Mouse (Mus musculus) cerebellum, postnatal 4 days (tissue): ENCODE measurements around the gene Dnmt3a.
A peak's percentile ranks its signal among the peaks of the same experiment; 100 is the strongest.

Source experiments
- DNase-seq, 2 experiments: peaks; one replicate each; pipeline ENCODE4 v3.0.0; 2022; ENCODE audit warnings: low spot score in 2 of 2, mixed read lengths in 1 of 2

Gene Dnmt3a

DNA sequence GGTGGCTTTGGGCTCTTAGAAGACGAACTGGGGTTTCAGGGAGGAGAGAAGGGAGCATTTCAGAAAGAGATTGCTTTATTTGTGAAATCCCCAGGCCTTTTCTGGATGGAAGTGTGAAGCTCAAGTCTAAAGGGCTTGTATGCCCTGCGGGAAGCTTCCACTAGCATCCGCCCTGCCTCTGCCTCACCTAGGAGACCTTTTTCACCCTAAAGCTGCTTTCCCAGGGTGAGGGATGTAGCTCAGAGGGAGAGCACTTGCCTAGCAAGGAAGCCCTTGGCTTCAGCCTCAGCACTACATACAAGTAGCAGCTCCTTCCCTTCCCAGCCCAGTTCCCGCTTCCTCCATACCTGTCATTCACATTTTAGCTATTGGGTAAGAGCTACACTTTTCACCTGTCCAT lies 71.6 kb downstream of the Dnmt3a start:
- DNase-seq, result no peak

DNA sequence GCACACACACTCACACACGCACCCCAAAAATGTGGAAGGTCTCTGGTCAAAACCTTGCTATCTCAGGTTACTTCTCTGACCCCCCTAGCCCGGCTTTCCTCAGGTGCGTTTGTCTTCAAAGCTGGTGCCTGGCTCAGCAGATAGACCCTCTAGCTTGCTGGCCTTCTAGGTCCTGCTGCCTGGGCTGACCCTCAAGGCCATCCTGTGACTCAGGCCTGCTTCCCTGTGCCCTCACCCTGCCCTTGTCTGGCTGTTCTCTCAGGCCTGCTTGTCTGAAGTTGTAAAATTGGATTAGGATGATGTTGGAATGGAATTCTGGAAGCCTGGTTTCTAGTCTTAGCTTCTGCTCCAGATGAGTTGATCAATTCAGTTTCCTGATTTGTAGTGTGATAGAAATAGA lies 75.7 kb downstream of the Dnmt3a start:
- no peak for DNase-seq

DNA sequence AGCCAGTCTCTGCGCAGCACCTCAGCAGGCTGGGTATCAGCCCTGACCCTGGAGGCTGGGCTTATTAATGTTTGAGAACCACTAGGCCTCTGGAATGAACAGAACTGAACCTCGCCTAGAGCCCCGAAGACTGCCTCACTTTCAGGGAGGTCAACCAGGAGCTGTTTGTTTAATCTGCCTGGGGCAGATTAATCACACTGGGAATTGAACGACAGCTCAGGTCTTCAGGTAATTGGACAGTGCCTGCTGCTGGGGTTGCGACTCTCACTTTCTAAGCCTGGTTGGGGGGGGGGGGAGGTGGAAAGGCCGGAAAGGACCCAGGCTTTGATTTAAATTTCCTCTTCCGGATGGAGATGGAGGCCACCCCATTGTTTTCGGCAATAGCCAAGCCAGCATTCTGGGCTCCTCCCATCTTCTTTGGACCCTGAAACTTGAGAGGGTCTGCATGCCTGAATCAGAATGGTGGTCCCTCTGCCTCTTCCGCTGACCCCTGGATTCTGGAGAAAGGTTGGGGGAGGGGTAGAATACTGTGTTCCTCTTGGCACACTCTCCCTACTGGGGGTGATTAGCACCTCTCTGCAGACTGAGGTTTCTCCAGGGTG lies 79.2 kb downstream of the Dnmt3a start:
- DNase-seq, result no peak

DNA sequence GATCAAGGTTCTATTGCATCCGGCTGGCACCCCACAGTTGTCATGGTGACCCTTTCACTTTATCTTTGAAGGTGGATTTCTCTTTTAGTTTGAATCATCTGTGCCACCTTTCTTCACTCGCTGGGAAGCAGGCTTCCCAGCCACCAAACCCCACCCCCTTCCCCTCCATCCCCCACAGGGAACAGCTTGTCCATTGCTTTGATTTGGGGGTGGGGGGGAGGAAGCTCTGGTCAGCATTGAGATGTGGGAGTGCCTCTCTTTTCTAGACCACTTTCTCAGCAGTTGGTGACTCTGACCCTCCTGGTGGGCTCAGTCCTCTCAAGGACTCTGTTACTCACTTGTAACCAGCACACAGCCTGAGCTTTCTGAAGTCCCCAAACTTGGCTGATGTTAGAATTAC lies 80.8 kb downstream of the Dnmt3a start:
- no peak for DNase-seq

DNA sequence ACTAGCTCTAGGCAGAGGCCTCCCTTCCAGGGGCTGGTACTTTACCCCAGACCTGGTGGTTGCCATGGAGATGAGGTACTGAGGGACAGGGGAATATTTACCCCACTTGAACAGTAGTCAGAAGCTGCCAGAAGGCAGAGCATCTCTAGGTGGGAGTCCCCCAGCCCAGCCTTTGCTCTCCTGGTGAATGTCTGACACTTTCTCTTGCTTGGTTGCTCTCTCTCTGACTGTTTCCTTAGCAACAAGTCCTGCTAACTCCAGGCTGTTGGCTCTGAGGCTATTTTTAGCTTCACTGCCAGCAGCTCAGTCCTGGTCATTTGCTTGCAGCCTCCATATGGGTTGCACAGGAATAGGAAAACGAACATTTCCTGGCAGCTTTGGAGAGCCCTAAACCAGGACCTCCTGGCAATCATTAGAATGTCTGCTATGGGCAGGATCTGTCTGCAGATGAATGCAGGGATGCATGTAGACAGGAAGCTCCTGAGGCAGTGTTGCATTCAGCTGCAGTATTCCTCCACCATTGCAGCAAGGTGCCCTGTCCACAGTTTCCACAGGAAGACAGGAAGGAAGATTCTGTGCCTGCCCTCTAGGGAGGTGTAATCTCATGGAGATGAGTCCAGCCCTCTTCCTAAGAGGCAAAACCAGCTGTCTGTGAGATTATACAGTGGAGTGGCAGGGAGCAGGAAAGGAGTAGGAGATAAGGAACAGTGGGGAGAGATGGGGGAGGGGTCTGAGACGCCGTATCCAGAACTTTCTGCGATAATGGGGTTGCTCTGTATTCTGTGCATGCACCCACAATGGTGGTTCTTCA lies 81.9 kb downstream of the Dnmt3a start:
- DNase-seq, result peak in 1 of 2 experiments; percentile 44

DNA sequence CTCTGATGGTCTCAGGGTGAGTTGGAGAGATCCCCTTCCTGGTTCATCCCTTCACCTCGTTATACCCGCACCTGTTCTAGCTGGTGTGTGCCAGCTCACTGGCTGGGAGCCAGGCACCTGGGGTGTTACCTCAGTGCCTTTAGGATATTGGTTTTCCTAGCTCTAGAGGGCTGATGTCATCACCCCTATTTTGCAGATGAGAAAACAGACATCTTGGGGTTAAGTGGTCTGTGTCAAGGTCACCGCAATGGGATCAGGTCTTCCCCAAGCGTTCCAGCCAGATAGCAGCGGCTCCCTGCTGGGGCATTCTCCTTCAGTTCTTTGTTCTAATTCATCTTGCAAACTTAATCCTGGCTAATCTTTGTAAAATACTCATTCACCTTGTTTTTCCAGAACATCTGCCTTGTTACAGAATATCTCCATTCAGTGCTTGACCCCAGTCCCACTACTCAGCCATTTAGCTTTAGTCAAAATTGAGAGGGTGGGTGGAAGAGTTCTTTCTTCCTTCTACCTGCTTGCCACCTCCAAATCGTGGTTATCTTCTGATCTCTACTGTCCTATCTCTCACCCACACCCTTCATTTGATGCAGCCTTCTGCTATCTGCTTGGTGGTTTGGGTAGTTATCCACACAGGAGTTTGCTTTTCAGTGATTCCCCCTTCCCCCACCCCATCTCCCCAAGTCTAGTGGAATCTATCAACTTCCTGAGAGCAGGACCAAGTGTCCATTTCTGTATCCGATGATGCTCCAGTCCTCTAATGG lies 84.2 kb downstream of the Dnmt3a start:
- DNase-seq, result peak in 1 of 2 experiments; percentile 47

DNA sequence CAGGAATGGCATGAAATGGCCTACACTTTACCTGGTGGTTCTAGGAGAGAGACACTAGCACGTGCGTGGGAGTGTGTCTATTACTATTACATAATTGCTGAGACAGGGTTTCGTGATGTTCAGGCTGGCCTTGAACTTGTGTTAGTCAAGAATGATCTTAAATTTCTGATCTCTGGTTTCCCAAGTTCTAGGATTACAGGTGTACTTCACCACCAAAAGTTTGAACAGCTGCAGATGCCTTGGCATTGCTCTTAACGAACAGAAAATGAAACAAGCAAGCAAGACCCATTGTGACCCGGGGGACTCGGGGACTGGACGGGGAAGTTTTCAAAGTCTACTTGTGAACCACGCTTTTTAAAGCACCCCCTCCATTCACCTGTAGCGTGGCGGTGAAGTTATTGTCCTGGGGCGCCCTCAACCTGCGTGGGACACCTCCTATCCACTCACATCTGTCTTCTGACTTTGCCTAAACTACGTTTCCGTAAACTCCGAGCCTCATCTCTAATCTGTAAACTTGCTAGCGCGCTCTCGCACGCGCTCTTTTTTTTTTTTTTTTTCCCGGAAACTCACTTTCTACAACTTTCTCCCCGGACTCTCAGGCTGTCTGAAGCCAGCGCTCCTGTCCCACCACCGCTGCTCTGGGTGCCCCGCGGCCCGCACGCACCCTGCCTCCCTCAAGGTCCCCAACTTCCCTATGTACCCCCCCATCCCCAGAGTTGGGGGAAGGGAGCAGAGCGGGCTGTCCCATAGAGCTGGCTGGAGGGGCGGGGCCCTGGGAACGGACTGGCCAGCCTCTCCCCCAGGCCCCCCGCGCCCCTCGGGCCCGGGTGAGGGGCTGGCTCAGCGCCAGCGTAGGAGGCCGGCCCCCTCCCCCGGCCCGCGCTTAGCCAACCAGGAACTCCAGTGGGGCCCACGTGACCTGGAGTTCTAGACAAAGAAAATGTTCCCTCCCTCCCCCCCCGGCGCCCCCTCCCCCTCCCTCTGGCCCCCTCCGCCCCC lies 85.2 kb downstream of the Dnmt3a start:
- DNase-seq, result peak in 1 of 2 experiments; percentile 44

DNA sequence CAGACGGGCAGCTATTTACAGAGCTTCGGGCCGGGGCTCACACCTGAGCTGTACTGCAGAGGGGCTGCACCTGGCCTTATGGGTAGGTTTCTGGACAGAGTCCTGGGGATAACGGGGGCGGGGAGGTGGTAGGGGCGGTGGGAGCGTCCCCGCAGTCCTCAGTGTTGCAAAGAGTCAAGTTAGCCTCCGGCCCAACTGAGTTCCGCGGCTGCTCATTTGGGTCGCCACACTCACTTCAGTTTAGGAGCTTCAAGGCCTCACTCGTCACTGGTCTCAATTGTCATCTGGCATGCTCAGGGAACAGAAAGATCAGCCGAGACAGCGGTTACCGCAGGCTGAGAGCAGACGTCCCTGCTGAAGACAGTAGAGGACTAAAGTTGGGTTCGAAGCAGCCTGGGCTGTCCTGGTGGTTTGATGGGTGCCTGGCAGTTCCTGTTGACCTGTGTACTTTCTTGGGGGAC lies 86.0 kb downstream of the Dnmt3a start:
- DNase-seq, result no peak

DNA sequence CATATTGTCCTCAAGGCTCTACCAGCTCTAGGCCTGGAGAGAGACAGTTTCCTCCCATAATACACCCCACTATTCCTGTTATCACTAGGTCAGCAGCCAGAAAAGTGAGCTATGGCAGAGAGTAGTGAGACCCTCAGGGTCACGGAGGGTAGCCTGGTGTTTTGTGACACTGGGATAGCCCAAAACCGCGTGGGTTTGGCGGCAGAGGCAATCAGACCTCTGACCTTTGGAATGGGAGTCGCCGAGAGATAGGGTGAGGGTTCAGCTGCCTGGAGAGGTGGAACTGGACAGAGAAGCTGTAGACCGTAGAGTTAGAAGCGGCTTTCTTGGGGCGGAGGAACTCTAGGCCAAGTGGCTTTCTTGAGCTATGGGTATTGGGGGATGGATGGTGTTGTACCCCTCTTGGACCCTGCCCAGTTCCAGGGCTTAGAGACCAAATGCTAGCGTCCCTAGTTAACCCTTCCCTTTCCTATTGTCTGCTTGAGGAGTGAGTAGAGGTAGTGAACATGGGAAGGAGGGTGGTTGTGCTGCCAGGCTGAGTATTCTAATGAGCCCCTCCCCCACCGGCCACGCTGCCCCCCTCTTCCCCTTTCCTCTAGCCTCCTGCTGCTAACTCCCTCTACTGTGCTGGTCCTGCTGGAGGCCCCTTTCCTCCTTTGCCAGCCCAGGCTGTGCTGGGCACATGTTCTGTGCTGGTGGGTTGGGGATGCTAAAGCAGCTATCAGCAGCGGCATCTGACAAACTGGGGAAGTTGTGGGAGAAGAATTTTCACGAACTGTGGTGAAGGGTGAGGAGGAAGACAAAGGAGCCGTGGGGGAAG lies 86.6 kb downstream of the Dnmt3a start:
- DNase-seq, result no peak

DNA sequence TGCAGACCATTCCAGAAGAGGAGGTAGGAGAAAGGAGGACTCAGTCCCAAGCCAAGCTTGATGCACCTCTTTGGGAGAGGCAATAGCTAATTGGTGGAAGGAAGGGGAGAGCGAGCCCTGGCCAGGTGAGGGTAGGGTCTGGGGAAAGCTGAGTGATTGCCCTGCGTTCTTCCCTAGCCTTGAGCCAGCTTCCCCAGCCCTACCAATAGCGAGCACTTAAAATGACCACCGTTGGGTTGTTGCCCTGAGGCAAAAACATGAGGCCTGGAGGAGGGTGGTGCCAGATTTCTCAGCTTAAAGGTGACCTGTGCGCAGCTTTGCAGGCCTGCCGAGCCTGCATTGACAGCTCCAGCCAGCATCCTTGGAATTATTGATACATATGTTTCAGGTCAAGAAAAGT lies 87.5 kb downstream of the Dnmt3a start:
- DNase-seq, result no peak

DNA sequence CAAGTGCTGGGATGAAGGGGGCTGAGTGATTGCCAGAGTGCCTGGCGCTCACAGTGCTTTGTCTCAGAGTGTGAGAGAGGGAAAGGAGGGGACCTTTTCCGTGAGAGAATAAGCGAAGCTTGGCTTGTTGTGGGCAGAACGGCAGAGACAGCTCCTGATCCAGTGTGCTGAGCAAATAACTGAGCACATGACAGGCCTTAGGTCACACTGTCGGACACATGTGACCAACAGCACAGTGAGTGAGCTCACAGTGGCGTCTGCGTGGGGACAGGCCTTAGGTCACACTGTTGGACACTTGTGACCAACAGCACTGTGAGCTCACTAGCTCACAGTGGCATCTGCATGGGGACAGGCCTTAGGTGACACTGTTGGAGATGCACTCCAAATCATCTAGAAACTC lies 88.7 kb downstream of the Dnmt3a start:
- DNase-seq, result no peak

DNA sequence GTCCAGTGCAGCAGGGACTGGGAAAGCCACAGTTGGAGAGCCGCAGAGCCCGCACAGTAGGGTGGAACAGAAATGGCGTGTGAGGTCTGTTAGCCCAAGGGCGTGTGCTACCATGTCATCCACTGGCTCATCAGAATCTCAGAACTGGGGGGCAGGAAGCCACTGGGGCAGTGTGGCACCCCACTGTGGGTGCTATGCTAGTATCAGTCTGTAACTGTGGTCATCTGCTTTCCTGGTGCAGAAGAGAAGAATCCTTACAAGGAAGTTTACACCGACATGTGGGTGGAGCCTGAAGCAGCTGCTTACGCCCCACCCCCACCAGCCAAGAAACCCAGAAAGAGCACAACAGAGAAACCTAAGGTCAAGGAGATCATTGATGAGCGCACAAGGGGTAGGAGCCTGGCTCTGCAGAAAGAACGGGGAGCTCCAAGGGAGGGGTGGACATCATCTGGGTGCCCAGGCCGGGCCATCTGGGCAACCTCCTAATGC lies 91.3 kb downstream of the Dnmt3a start:
- DNase-seq, result no peak

DNA sequence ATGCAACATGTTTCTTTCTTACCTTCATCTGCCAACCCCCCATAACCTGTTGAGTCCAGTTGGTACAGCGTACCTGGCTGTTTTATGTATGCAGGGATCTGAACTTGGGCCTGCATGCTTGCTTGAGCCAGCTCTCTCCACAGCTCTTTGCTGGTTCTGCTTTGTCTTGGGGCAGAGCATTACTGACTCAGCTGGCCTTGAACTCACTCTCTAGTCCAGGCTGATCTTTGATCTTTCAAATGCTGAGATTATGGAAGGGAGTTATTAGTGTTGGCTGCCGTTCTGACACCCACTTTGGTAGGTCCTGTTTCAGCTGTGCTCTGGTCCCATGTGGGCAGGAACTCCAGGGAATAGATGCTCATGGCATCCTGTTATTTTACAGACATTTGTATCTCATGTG lies 93.0 kb downstream of the Dnmt3a start:
- no peak for DNase-seq

DNA sequence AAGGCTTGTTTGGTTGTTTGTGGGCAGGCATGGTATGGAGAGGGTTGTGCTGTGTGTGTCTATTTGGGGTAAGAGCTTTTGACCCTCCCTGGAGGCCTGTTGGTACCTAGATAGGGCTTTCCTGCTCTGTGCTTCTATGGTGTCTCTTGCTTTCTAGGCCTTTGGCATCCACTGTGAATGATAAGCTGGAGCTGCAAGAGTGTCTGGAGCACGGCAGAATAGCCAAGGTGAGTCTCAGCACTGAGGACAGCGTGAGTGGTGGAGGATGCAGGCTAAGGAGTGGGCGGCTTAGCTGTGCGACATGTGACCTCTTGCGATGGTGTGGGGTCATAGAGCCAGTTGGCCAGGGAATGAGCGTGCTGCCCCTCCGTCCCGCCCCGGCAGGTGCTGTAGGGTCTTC lies 99.6 kb downstream of the Dnmt3a start:
- no peak for DNase-seq

DNA sequence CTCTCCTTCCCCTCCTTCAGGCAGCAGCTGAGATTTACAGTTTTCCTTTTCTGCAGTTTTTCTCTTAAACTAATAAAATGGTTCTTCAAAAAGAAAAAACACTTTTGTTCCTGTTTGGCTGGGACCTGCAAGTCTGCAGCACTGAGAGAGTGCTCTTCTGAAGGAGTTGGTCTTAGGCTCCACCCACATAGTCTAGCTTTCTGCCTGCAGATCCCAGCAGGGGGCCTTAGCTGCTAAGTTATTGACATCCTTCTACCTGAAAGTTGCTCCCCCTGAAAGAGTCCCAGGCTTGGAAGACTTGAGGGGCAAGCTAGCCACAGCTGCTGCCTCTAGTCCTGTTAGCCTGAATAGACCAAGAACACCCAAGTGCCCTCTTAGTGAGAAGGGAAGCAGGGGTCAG lies 100.5 kb downstream of the Dnmt3a start:
- DNase-seq, result no peak

DNA sequence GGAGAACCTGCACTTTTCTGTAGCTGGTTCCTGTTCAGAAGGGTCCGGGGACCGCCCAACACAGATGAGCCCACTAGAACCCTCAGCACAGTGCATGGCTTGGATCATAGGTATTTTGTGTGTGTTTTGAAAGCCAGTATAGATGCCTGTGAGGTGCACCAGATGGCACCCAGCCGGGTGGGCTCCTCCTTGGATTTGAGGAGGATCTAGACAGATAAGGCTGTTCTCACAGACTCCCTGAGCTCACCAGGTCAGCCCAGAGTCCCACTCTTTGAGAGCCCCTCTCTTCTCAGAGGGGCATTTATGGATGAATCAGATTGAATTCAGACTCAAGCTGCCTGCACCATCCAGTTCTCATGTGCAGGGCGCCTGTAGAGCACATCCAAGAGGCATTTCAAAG lies 101.2 kb downstream of the Dnmt3a start:
- DNase-seq, result no peak

DNA sequence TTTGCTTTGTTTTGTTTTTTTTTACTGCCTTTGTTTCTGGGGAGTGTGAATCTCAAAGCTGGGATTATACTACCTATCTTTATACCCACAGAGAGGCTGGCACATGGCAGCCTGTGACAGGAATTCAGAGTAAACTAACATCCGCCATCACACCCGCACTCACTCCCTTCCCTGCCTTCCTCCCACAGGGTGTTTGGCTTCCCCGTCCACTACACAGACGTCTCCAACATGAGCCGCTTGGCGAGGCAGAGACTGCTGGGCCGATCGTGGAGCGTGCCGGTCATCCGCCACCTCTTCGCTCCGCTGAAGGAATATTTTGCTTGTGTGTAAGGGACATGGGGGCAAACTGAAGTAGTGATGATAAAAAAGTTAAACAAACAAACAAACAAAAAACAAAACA lies 101.6 kb downstream of the Dnmt3a start:
- DNase-seq, result no peak

DNA sequence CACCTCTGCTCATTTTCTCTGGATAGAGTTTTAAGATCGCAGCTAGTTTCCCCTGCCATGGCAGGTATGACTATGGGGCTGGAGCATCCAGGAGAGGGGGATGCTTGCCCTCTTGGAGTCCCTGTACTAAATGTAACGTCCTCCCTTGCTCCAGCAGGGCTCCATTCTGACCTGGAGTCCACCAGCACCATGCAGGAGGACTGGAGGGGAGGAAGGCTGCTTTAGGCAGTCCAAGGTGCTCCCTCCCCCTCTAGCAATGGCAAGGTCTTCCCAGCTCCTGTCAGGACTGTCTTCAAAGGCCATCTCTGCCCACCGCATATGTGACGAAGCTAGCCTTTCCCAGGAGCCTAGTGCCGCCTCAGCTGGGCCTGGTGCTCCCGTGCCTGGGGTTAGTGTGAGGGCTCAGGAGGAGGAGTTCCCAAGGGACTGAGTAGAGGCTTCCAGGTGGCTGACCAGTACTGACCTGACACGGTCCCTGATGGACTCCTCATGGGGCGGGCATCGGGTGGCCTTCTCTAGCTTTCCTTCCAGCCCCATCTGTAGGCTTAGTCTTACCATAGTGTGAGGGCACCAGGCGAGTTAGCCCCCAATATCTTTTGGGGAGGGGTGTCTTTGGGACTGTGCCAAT lies 104.8 kb downstream of the Dnmt3a start:
- no peak for DNase-seq

DNA sequence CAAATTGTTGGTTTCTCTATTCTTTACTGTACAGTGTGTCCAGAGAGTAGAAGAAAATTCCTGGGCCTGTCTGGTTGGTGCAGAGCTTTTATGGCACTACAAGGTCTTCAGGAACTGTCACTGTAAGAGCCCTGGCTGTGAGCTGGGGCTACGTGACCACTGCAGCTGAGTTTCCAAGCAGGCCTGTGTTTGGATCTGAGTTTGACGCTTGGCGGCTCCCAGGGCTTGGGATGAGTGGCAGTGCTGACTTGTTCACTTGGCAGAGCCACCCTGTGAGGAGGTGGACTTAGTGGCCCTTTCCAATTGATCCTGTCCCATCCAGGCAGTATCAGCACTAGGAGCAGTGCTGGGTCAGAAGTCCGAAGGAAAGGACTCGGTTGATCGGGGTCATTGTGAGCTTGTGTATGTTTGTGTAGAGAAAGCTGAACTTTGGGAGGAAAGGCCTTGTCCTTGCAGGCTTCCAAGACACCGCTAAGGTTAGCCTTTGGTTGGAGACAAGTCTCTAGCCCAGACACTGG lies 106.1 kb downstream of the Dnmt3a start:
- no peak for DNase-seq

DNA sequence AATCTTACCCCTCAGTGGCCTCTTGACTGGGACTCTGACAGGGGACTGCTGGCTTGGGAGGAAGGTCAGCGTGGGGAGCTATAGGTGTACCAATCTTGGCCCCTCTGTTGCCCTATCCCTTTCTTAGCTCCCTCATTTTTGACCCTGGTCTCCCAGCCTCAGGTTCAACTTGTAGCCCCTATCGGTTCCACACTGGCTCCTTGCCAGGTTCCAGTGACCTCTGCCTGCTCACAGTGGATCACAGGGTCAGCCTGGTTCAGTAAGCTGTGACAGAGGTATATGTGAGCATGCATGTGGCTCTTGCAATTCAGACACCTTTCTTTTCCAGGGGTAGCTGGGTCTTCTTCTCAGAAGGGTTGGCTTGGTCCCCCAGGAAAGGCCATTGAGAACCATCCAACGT lies 110.0 kb downstream of the Dnmt3a start:
- DNase-seq, result no peak
